Mouse (Mus musculus): Measurements from ENCODE around the gene Itgad.
A peak's percentile ranks its signal among the peaks of the same experiment; 100 is the strongest.

DNA sequence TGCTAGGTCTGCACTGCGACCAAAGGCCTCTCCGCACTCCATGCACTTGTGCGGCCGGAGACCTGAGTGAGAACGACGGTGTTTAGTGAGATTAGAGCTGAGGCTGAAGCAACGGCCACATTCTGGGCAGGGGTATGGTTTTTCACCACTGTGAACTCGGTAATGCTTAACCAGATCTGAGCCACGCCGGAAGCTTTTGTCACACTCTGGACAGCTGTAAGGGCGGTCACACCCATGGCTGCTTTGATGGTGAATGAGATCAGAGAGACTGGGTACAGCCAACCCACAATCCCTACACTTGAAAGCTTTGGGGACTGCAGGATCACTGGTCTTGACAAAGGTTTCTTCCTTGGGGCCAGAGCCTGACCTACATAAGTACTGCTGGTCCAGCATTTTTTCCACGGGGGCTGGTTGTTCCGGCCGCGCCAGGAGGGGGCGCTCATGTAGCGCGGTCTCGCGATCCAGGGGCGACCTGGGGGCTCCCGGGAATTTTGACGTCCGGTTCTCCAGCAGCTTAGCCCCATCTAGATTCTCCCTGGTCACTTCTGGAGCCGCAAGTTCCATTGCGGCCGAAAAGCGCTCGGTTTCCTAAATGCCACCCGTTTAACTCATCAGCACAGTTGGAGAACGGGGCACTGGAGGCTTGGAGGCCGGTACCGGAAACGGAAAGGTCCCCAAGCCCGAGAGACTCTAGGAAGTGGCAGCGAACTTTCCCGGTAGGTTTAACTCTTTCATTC, 82.8 kb downstream of the Itgad start, which contains the start of gene Armc5:
- TF ChIP-seq CTCF (IDR thresholded peaks at IDR 0.05; ENCODE audit: control insufficient read depth, insufficient read depth, insufficient replicate concordance, low read depth, low read length) (peak; percentile 64), POLR2A (IDR thresholded peaks at IDR 0.05; ENCODE audit: control insufficient read depth, low read depth, low read length) (no peak; the same call in 1 of the 2 replicates)
